Mouse (Mus musculus): ENCODE measurements around the gene Tbx20.

Gene Tbx20

DNA sequence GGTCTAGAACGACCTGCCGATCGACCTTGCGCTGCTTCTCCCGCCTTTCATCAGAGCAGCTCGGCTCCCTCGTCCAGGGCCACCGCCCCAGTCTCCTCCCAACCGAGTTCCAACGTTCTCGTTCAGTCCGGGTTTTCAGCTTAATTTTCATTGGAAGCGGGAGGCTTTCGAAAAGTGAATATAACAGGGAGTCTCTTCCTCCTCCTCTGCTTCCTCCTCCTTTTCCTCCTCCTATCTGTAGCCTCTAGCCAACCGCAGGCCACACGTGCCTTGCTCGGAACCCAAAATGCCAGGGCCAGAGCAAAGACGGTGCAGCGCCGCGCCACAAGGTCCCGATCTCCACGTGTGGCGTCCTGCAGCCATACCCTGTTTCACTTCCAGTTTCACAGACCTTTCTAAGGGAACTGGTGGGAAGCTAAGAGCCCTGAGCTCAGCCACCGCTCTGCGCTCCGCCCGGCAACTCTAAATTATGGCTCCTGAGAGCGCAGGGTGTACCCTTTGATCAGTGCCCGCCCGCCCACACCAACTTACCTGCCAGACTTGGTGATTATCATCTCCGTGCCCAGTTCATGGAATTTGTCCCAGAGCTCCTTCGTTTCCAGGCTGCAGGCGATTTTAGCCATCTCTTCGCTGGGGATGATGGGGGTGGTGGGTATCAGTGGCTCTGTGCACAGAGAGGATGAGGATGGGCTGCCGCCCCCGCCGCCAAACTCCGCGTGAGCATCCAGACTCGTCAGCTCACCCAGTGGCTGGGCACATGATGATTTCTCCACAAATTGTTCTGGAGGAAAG lies 3.8 kb downstream of the Tbx20 start:
- intact Hi-C loops (cut with DNase I), result no loop called here

DNA sequence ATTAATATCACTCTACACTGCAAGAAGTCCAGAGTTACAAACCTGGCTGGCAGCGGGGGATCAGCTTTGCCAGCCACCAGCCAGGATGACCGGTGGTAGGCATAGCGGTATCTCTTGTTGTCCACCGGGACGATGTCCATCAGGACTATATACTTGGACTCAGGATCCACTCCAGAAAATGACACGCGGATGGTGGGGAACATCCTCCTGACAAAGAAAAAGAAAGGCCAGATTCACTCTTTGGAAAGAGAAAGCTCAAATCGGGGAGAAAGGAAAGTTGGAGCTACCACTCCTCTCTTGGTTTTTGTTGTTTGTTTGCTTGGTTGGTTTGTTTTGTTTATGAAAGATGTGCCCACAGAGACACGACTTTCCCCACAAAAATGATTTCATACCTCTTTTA lies 4.5 kb downstream of the Tbx20 start:
- intact Hi-C loops (cut with DNase I), result no loop called here

DNA sequence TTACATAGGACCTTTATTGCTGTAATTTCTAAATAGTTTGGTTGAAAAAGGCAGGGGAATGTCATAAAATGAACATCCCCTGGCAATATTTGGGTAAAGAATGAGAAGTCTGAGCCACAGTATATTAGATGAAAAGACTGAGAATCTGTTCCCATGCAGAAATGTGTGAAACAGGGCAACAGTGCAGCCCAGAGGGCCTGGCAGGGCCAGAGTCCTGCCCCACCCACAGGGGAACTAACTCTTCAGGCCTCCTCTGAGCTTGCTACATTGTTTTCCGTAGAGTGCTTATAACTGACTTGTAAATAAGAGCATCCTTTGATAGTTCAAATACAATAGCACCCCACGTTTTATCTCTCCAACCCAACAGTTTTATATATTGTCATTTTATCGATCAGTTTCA lies 7.0 kb downstream of the Tbx20 start:
- intact Hi-C loops (cut with DNase I), result no loop called here

DNA sequence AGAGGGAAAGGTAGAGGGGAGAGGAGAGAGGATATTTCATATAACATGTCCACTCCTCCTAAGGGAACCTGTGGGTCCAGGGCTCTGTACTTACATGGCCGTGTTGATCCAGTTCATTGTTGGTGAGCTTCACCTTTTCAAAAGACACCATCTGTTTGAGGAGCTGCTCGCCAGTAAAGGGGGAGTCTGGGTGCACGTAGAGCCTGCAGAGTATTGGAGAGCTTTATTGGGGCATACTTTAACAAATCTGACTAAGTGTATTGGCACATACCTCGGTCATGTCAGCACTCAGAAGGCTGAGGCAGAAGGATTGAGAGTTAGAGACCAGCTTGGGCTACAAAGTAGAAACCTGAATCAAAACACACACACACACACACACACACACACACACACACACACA lies 8.5 kb downstream of the Tbx20 start:
- intact Hi-C loops (cut with DNase I), result no loop called here

DNA sequence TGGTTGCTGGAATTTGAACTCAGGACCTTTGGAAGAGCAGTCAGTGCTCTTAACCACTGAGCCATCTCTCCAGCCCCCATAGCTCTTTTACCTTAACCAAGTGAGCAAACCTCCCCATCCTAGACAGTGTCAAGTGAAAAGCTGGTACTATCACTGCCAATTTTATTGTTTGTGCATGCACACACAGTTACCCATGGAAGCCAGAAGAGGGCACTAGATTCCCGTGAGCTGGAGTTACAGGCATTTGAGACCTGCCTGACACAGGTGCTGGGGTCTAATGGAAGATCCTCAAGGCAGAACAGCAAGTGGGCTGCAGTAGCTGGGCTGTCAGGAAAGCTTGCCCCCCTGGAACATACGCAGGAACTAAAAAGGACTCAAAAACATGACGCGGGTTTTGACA lies 13.6 kb downstream of the Tbx20 start:
- intact Hi-C loops (cut with DNase I), result loop anchor here (2.0 kb wide), 1 partner anchor 266 kb away; no protein-coding TSS in a partner anchor

DNA sequence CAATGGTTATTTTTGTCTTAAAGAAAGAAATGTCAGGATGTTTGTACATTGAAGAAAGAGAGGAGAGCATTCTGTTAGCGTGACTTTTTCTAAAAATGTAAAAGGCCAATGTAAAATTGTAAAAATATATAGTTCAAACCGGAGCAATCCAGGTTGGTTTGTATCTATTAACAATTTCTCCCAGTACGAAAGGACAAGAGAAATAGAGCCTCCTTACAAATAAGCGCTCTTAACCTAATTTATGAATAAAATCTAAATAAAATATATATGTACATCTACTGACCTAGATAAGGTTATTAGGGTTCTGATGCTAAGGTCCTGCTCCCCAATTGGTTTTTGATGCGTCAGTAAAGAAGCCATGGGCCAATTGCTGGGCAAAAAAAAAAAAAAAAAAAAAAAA lies 29.1 kb downstream of the Tbx20 start:
- intact Hi-C loops (cut with DNase I), result no loop called here

DNA sequence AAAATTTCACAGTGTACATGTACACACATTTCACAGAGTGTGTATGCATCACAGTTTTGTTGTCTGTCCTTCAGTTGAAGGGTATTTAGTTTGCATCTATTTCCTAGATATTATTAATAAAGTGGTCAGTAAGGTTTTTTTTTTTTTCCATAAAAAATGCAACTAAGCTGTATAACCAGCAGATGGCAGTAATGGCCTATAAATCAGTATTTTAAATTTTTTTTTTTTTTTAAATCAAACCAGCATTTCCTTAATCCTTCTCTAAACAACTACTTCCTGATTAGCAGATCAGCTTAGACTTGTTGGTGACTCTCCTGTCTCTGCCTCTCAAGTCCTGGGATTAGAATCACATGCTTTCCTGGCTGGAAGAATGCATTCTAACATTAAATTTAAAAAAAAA lies 72.9 kb downstream of the Tbx20 start:
- intact Hi-C loops (cut with DNase I), result loop anchor here (2.0 to 5.0 kb wide), 2 partner anchors 338 to 401 kb away; no protein-coding TSS in a partner anchor

DNA sequence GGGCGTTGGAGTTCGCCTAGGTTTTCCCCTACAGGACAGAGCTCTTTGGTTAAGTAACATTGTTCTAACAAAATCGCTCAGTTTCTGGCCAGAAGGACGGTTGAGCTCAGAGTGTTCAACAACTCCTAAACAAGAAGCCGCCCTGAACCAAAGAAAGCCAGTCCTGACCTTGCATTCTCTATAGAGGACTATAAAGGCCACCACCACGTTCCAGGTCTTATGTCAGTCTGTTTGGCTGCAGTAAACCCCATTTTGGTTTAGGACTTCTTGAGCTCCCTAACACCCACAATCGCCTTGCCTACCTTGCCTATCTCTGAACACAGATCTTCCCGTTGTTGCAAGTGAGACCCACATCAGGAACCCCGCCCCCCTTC lies 77.7 kb downstream of the Tbx20 start:
- intact Hi-C loops (cut with DNase I), result no loop called here

DNA sequence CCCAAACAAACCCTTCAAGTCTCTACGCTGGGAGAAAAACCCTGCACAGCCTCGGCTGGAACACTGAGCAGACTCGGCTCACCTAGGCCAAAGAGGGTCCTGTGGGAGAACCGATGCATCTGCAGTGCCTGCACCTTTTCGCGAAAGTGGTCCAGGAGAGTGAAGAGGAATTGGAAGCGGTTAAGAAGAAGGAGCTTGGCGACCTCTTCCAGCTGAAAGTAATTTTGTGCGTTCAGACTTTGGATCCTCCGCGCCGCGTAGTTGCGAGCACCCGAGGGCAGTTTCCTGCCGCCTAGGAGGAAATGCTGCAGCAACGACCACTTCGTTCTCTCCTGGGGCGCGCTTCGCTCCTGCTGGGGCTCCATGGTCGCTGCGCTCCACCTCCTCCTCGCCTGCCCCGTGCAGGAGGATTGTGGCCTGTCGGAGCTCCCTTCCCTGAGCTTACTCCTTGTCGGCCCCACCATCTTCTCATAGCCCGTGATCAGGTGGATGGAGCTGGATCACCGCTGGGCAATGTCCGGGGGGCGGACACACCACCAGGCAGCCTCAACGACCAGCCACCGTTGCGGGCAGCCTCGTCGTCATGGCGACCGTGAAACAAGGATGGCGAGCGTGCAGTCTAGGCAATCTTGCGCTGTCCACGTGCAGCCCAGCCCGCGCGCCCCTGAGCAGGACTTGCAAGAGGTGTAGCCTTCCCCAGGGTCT lies 78.3 kb downstream of the Tbx20 start, which contains the start of gene Dpy19l2:
Gene Dpy19l2 (minus strand): TSS at position 594 of the 705 bp plus-strand sequence.
- intact Hi-C loops (cut with DNase I), result no loop called here
